13 mouse cellular contexts compared by ENCODE assay signal in genomic region chr17:27200801-27201200, GRCm38 (mm10). TPM values are rescaled to one million over a fixed set of nuclear protein-coding genes. Genes with fewer than 3 reads are reported as not detected.
DNase-seq lines count a peak whose midpoint lies in the region; ATAC-seq and TF ChIP-seq lines count a peak whose summit lies in the region.
"Had no signal": no experiment of that assay in that cellular context is flagged by ENCODE, and none has a peak within 500 bp of the region (broad histone marks: within the 10 kb centered on the region; RNA-seq: fewer than 3 reads in every experiment).

No protein-coding gene starts in this region.

- no peaks in the 10 kb centered on the region for H3K27me3 ChIP-seq in heart, adult 2 months (ENCODE audit: control insufficient read depth, insufficient read depth, low read length)
- H3K27me3 ChIP-seq in MEL (ENCODE audit: control insufficient read depth in 1 of 2, insufficient read depth in 2 of 2, low read length in 2 of 2), result no peaks in the 10 kb centered on the region
- H3K27me3 ChIP-seq in limb, embryonic 12.5 days, result no peaks in the 10 kb centered on the region
- H3K27me3 ChIP-seq in thymus, adult 2 months (ENCODE audit: control insufficient read depth, insufficient read depth, low read length), result no peaks in the 10 kb centered on the region
- H3K27me3 ChIP-seq: CH12.LX had no signal

- TF ChIP-seq POLR2A in heart, adult 2 months (IDR thresholded peaks at IDR 0.05; ENCODE audit: insufficient read depth, low read depth, low read length), result no peak
- TF ChIP-seq POLR2A in MEL (IDR thresholded peaks at IDR 0.05; ENCODE audit: control insufficient read depth in 1 of 2, insufficient read depth in 1 of 2, low read depth in 1 of 2, low read length in 2 of 2, poor library complexity in 1 of 2), result no peak
- no peak for TF ChIP-seq POLR2A in thymus, adult 2 months (IDR thresholded peaks at IDR 0.05; ENCODE audit: control insufficient read depth, extremely low read depth, insufficient read depth, low read length, poor library complexity)
- TF ChIP-seq POLR2A in lung, adult 2 months (IDR thresholded peaks at IDR 0.05; ENCODE audit: borderline replicate concordance, extremely low read depth, low read depth, low read length), result no peak

- TF ChIP-seq CTCF in heart, adult 2 months (IDR thresholded peaks at IDR 0.05), result peak; percentile 29
- no peak for TF ChIP-seq CTCF in MEL (IDR thresholded peaks at IDR 0.05 in 2 of 3, conservative IDR thresholded peaks at IDR 0.05 in 1 of 3; ENCODE audit: control insufficient read depth in 1 of 3, insufficient read depth in 1 of 3, low read depth in 2 of 3, low read length in 3 of 3, poor library complexity in 1 of 3, severe bottlenecking in 1 of 3)
- no peak for TF ChIP-seq CTCF in thymus, adult 2 months (IDR thresholded peaks at IDR 0.05; ENCODE audit: borderline replicate concordance, control insufficient read depth, extremely low read depth, insufficient read depth, low read length, poor library complexity)
- no peak for TF ChIP-seq CTCF in lung, adult 2 months (IDR thresholded peaks at IDR 0.05; ENCODE audit: insufficient read depth, low read length)

- no peaks in the 10 kb centered on the region; the same call in 1 of the 2 replicates for H3K36me3 ChIP-seq in heart, adult 2 months (ENCODE audit: control insufficient read depth, insufficient read depth, low read length)
- H3K36me3 ChIP-seq in MEL (ENCODE audit: control insufficient read depth in 1 of 2, insufficient read depth in 2 of 2, low read length in 2 of 2), result peaks cover 0 to 10% of the 10 kb centered on the region in 2 experiments; a peak in 3 of 4 replicates
- H3K36me3 ChIP-seq in limb, embryonic 12.5 days, result peaks cover 66% of the 10 kb centered on the region
- H3K36me3 ChIP-seq in thymus, adult 2 months (ENCODE audit: control insufficient read depth, insufficient read depth, low read length), result peaks cover 15% of the 10 kb centered on the region

- DNase-seq in heart, adult 2 months, result no peak
- no peak for DNase-seq in heart, postnatal 25 days (ENCODE audit: low spot score)
- no peak for DNase-seq in MEL (ENCODE audit: low read depth, low spot score)
- DNase-seq in fat pad, adult 2 months (ENCODE audit: extremely low read depth, low read depth, low spot score), result peak; percentile 56
- no peak for DNase-seq in right cerebral cortex, postnatal 4 days
- DNase-seq in thymus, adult 2 months, result no peak
- no peak for DNase-seq in lung, adult 2 months
- DNase-seq: cerebellum, adult 18-20 months had no signal

- no peak overlapping the region for H3K9ac ChIP-seq in heart, adult 2 months (ENCODE audit: low read depth, low read length)
- no peak overlapping the region for H3K9ac ChIP-seq in MEL (ENCODE audit: control insufficient read depth, low read depth, low read length, poor library complexity, severe bottlenecking)
- peak overlapping the region; percentile 23; the same call in 1 of the 2 replicates for H3K9ac ChIP-seq in limb, embryonic 12.5 days (replicated peaks)

- WGBS in heart, adult 2 months, result 77% methylated on average over 11 of the region's 11 CpGs
- WGBS in limb, embryonic 12.5 days, result 4% methylated on average over 11 of the region's 11 CpGs
- WGBS in thymus, adult 2 months, result 86% methylated on average over 11 of the region's 11 CpGs
- WGBS in lung, adult 2 months, result 66% methylated on average over 11 of the region's 11 CpGs

- intact Hi-C loops in heart, adult 2 months (cut with DNase I), result loop anchor here (5.0 to 10.0 kb wide), 2 partner anchors 68 to 1426 kb away; partner anchors contain the start of genes Narfl and Uqcc2
- intact Hi-C loops in heart, postnatal 25 days (cut with DNase I), result loop anchor here (5.0 kb wide), 3 partner anchors 68 to 1264 kb away; partner anchors contain the start of genes RPS10-NUDT3, Rps10 and Uqcc2

- TF ChIP-seq EP300 in heart, adult 2 months (IDR thresholded peaks at IDR 0.05; ENCODE audit: insufficient read depth, low read depth, low read length), result no peak
- no peak for TF ChIP-seq EP300 in MEL (IDR thresholded peaks at IDR 0.05; ENCODE audit: low read depth in 1 of 2, low read length in 2 of 2)

- no peak overlapping the region for H3K4me3 ChIP-seq in heart, adult 2 months
- H3K4me3 ChIP-seq in MEL (ENCODE audit: control insufficient read depth in 1 of 2, insufficient read depth in 1 of 2, low read depth in 2 of 2, low read length in 2 of 2), result no peak overlapping the region
- no peak overlapping the region for H3K4me3 ChIP-seq in limb, embryonic 12.5 days (replicated peaks)
- H3K4me3 ChIP-seq in thymus, adult 2 months (ENCODE audit: control insufficient read depth, insufficient read depth, low read length), result no peak overlapping the region
- no peak overlapping the region for H3K4me3 ChIP-seq in lung, adult 2 months (replicated peaks; ENCODE audit: extremely low read depth, low read depth, low read length)
- H3K4me3 ChIP-seq: midbrain, embryonic 10.5 days had no signal

- peak overlapping the region; percentile 16; the same call in 1 of the 2 replicates for H3K4me2 ChIP-seq in limb, embryonic 12.5 days

- H3K79me2 ChIP-seq in heart, adult 2 months (replicated peaks; ENCODE audit: control insufficient read depth, insufficient read depth, low read length), result no peaks in the 10 kb centered on the region; the same call in 1 of the 2 replicates
- peaks cover 21% of the 10 kb centered on the region for H3K79me2 ChIP-seq in MEL (ENCODE audit: control insufficient read depth, insufficient read depth, low read length, poor library complexity)

- H3K4me1 ChIP-seq in heart, adult 2 months (ENCODE audit: control insufficient read depth, insufficient read depth, low read length), result peaks cover 3% of the 10 kb centered on the region
- H3K4me1 ChIP-seq in MEL (ENCODE audit: control insufficient read depth in 1 of 2, insufficient read depth in 2 of 2, low read length in 2 of 2), result peaks cover 3 to 15% of the 10 kb centered on the region in 2 experiments; a peak in 3 of 4 replicates
- H3K4me1 ChIP-seq in limb, embryonic 12.5 days (replicated peaks), result peaks cover 59% of the 10 kb centered on the region
- peaks cover 11% of the 10 kb centered on the region for H3K4me1 ChIP-seq in thymus, adult 2 months (replicated peaks; ENCODE audit: control insufficient read depth, insufficient read depth, low read length)
- H3K4me1 ChIP-seq in lung, adult 2 months (ENCODE audit: control insufficient read depth, insufficient read depth, low read length), result 0 out of 2 replicates have a peak, but pooled peaks cover 3% of the 10 kb centered on the region

- H3K27ac ChIP-seq in heart, adult 2 months, result no peak overlapping the region
- no peak overlapping the region for H3K27ac ChIP-seq in MEL (ENCODE audit: control insufficient read depth, low read depth, low read length)
- H3K27ac ChIP-seq in limb, embryonic 12.5 days, result peak overlapping the region; percentile 74
- H3K27ac ChIP-seq in thymus, adult 2 months (ENCODE audit: control insufficient read depth, insufficient read depth, low read length), result no peak overlapping the region
- H3K27ac ChIP-seq: midbrain, embryonic 10.5 days had no signal

- no peak for TF ChIP-seq RAD21 in MEL (IDR thresholded peaks at IDR 0.05; ENCODE audit: low read depth, low read length)

- ATAC-seq in limb, embryonic 12.5 days (ENCODE audit: insufficient number of reproducible peaks, insufficient read depth, low FRiP score, low TSS enrichment, low read depth), result no peak
- ATAC-seq: inflammation-experienced regulatory T-cells, adult 6 months had no signal

- H3K9me3 ChIP-seq in MEL (replicated peaks; ENCODE audit: insufficient read depth, low read length), result no peaks in the 10 kb centered on the region
- no peaks in the 10 kb centered on the region for H3K9me3 ChIP-seq in limb, embryonic 12.5 days

TF ChIP-seq in MEL, 35 proteins besides CTCF, POLR2A, EP300 and RAD21:
- no peak for TF ChIP-seq MAZ (IDR thresholded peaks at IDR 0.05; ENCODE audit: low read depth, low read length)
- no peak for TF ChIP-seq CHD1 (IDR thresholded peaks at IDR 0.05; ENCODE audit: low read depth, low read length)
- TF ChIP-seq TCF12 (IDR thresholded peaks at IDR 0.05; ENCODE audit: low read depth, low read length), result no peak
- no peak for TF ChIP-seq USF1 (IDR thresholded peaks at IDR 0.05; ENCODE audit: low read depth, low read length)
- 0 out of 2 replicates have a peak, but pooled peaks have one; percentile 6 for TF ChIP-seq ZMIZ1 (IDR thresholded peaks at IDR 0.05; ENCODE audit: low read depth, low read length)
- no peak for TF ChIP-seq ZC3H11A (IDR thresholded peaks at IDR 0.05; ENCODE audit: low read depth, low read length)
- TF ChIP-seq MAX (IDR thresholded peaks at IDR 0.05; ENCODE audit: low read length), result no peak
- TF ChIP-seq TAL1 (IDR thresholded peaks at IDR 0.05; ENCODE audit: low read length), result no peak
TF ChIP-seq in MEL: peak in this region for 1.

RNA-seq across cellular contexts. Expression of gene Lemd2, which starts 3.5 kb away (rescaled TPM):
- 10 to 100 TPM; 30.0 to 31.4 TPM for total RNA-seq in heart, adult 2 months (2021)
- 38.3 and 39.5 TPM in 2 replicates for polyA plus RNA-seq in heart, adult 2 months (2012; rRNA removed)
- total RNA-seq in heart, postnatal 25 days (2021), result 10 to 100 TPM; 28.8 to 29.4 TPM
- 35.5 and 46.8 TPM in 2 replicates for total RNA-seq in MEL (2012; rRNA removed)
- 10 to 100 TPM in 1 of 2 experiments, not detected in 1; 59.7 TPM for polyA plus RNA-seq in MEL (2012; ENCODE audit: insufficient read depth in 1 of 2, insufficient read length in 2 of 2, low read depth in 1 of 2, low replicate concordance in 2 of 2, missing spikeins in 1 of 2)
- polyA plus RNA-seq in limb, embryonic 12.5 days (2016; fragmentation: Nextera tagmentation; extraction: Ambion mirVana), result 30.7 and 31.0 TPM in 2 replicates
- polyA plus RNA-seq in thymus, adult 2 months (2012; rRNA removed), result 188 and 190 TPM in 2 replicates
- 89.9 and 99.7 TPM in 2 replicates for polyA plus RNA-seq in lung, adult 2 months (2012; rRNA removed)

RNA-seq across cellular contexts. Expression of gene Ip6k3, which starts 33.2 kb away (rescaled TPM):
- 1 to 10 TPM; 4.1 to 5.6 TPM for total RNA-seq in heart, adult 2 months (2021)
- 8.2 and 10.1 TPM in 2 replicates for polyA plus RNA-seq in heart, adult 2 months (2012; rRNA removed)
- total RNA-seq in heart, postnatal 25 days (2021), result 1 to 10 TPM; 8.6 to 9.4 TPM
- total RNA-seq in MEL (2012; rRNA removed), result not detected in 2 replicates
- not detected for polyA plus RNA-seq in MEL (2012; ENCODE audit: insufficient read depth in 1 of 2, insufficient read length in 2 of 2, low read depth in 1 of 2, low replicate concordance in 2 of 2, missing spikeins in 1 of 2)
- 0.20 and 0.45 TPM in 2 replicates for polyA plus RNA-seq in limb, embryonic 12.5 days (2016; fragmentation: Nextera tagmentation; extraction: Ambion mirVana)
- 0.61 and 1.4 TPM in 2 replicates for polyA plus RNA-seq in thymus, adult 2 months (2012; rRNA removed)
- polyA plus RNA-seq in lung, adult 2 months (2012; rRNA removed), result 3.3 and 3.6 TPM in 2 replicates
- total RNA-seq: liver, adult 2 months had no signal
- polyA plus RNA-seq: inflammation-experienced regulatory T-cells, adult 6 months; liver, adult 2 months; midbrain, embryonic 10.5 days had no signal
